Mouse (Mus musculus) left cerebral cortex, postnatal 36 days (tissue): ENCODE data around the gene Hist1h2af. TPM values are rescaled to one million over a fixed set of nuclear protein-coding genes. Genes with fewer than 3 reads are reported as not detected.

ENCODE experiments used
- microRNA-seq: library from miRNA; unstranded; fragments of <30 nt; microRNA quantifications from one replicate; pipeline ENCODE4 v1.2.0, GENCODE M21; 2022
- total RNA-seq, 2 experiments: library from RNA; stranded (reverse); gene quantifications; 2 replicates each; pipeline ENCODE4 v1.2.3; 2021

Hist1h2af gene
- total RNA-seq, 2 experiments from 2014 or later: 6.2 to 7.0 TPM

Small RNA genes lying within 50 kb of the gene (microRNA-seq; reads per million reads assigned to microRNA genes)
- gene Gm44297 (not detected), gene Gm44359 (not detected), gene Gm44394 (not detected), gene n-TStga1 (not detected)

Other genes starting within 250 kb of the Hist1h2af start
- 10 to 100 TPM; 26.3 to 35.5 TPM for gene Zfp322a, start 164.7 kb upstream of the Hist1h2af start, total RNA-seq
- gene Abt1, start 110.0 kb upstream of the Hist1h2af start, total RNA-seq: 1 to 10 TPM; 8.4 to 8.5 TPM
- gene Btn1a1, start 68.0 kb upstream of the Hist1h2af start, total RNA-seq: not detected
- gene Btn2a2, start 45.0 kb upstream of the Hist1h2af start, total RNA-seq: 1 to 10 TPM in 1 of 2 experiments, under 1 TPM in 1; 0.93 to 1.5 TPM
- gene Hist1h4h, start 2.9 kb upstream of the Hist1h2af start, total RNA-seq: 100 to 1,000 TPM; 319 to 326 TPM
- gene Hist1h3g, start 1.5 kb downstream of the Hist1h2af start, total RNA-seq: 1 to 10 TPM; 3.6 to 4.6 TPM
- gene Hist1h2bh, start 9.5 kb downstream of the Hist1h2af start, total RNA-seq: 1 to 10 TPM in 1 of 2 experiments, under 1 TPM in 1; 0.79 to 1.2 TPM
- gene Hist1h3f, start 10.1 kb downstream of the Hist1h2af start, total RNA-seq: 10 to 100 TPM; 17.9 to 18.2 TPM
- 100 to 1,000 TPM; 173 to 184 TPM for gene Hist1h4f, start 17.7 kb downstream of the Hist1h2af start, total RNA-seq
- 1 to 10 TPM; 4.7 to 6.5 TPM for gene Hist1h1d, start 19.4 kb downstream of the Hist1h2af start, total RNA-seq
- 10 to 100 TPM; 46.6 to 51.6 TPM for gene Hist1h3e, start 28.5 kb downstream of the Hist1h2af start, total RNA-seq
- gene Hist1h2ae, start 37.3 kb downstream of the Hist1h2af start, total RNA-seq: 1 to 10 TPM; 6.2 to 7.8 TPM
- 10 to 100 TPM; 86.3 to 99.7 TPM for gene Hist1h2bg, start 37.5 kb downstream of the Hist1h2af start, total RNA-seq
- gene Hist1h2bf, start 40.3 kb downstream of the Hist1h2af start, total RNA-seq: 10 to 100 TPM; 20.6 to 28.9 TPM
- 1 to 10 TPM; 3.1 to 8.2 TPM for gene Hist1h2ad, start 40.5 kb downstream of the Hist1h2af start, total RNA-seq
- 10 to 100 TPM in 1 of 2 experiments, 1 to 10 TPM in 1; 7.7 to 10.8 TPM for gene Hist1h3d, start 41.9 kb downstream of the Hist1h2af start, total RNA-seq
- gene Hist1h4d, start 47.7 kb downstream of the Hist1h2af start, total RNA-seq: 100 to 1,000 TPM; 160 to 166 TPM
- 1 to 10 TPM; 7.0 to 7.4 TPM for gene Hist1h2be, start 87.2 kb downstream of the Hist1h2af start, total RNA-seq
- gene Hist1h1e, start 88.7 kb downstream of the Hist1h2af start, total RNA-seq: 10 to 100 TPM; 70.8 to 73.2 TPM
- 1 to 10 TPM; 2.5 to 2.9 TPM for gene Hist1h2ac, start 150.0 kb downstream of the Hist1h2af start, total RNA-seq
- gene Hist1h2bc, start 150.3 kb downstream of the Hist1h2af start, total RNA-seq: 10 to 100 TPM; 32.1 to 33.8 TPM
- gene Hist1h1t, start 161.9 kb downstream of the Hist1h2af start, total RNA-seq: not detected
- gene Hist1h4c, start 164.5 kb downstream of the Hist1h2af start, total RNA-seq: 100 to 1,000 TPM; 107 to 117 TPM
- 1 to 10 TPM; 2.4 to 3.7 TPM for gene Hfe, start 176.9 kb downstream of the Hist1h2af start, total RNA-seq
- 10 to 100 TPM; 68.2 to 74.7 TPM for gene Hist1h1c, start 204.9 kb downstream of the Hist1h2af start, total RNA-seq
- 1 to 10 TPM; 1.9 to 2.6 TPM for gene Hist1h3c, start 211.7 kb downstream of the Hist1h2af start, total RNA-seq
- gene Hist1h2bb, start 212.8 kb downstream of the Hist1h2af start, total RNA-seq: 10 to 100 TPM; 17.9 to 19.8 TPM
- gene Hist1h2ab, start 217.2 kb downstream of the Hist1h2af start, total RNA-seq: 10 to 100 TPM; 28.3 to 44.5 TPM
- gene Hist1h3b, start 218.4 kb downstream of the Hist1h2af start, total RNA-seq: 10 to 100 TPM in 1 of 2 experiments, 1 to 10 TPM in 1; 9.7 to 14.5 TPM
- gene Hist1h4b, start 223.1 kb downstream of the Hist1h2af start, total RNA-seq: 10 to 100 TPM; 87.5 to 90.3 TPM
- gene Hist1h4a, start 227.3 kb downstream of the Hist1h2af start, total RNA-seq: 10 to 100 TPM; 62.2 to 71.7 TPM
- 10 to 100 TPM; 41.3 to 42.8 TPM for gene Hist1h3a, start 228.5 kb downstream of the Hist1h2af start, total RNA-seq
- gene Hist1h1a, start 229.8 kb downstream of the Hist1h2af start, total RNA-seq: 10 to 100 TPM; 26.1 to 28.4 TPM
- gene Trim38, start 236.0 kb downstream of the Hist1h2af start, total RNA-seq: not detected